Mouse (Mus musculus): Measurements from ENCODE around the gene Dnah12.

- TF ChIP-seq CTCF (IDR thresholded peaks at IDR 0.05; ENCODE audit: extremely low read depth, insufficient read depth, insufficient read length, insufficient replicate concordance), result no peak
- TF ChIP-seq POLR2A (IDR thresholded peaks at IDR 0.05; ENCODE audit: low read depth, low read length), result no peak
Measured at GRCm38 (mm10) chr14:26919310-26919709, 226.2 kb downstream of the Dnah12 start.
